In genomic region chr16:37788367-37789014, GRCm38 (mm10) we compare ENCODE assay signal across 7 mouse cellular contexts. TPM values are rescaled to one million over a fixed set of nuclear protein-coding genes. Genes with fewer than 3 reads are reported as not detected.
DNase-seq lines count a peak whose midpoint lies in the region; ATAC-seq lines count a peak whose summit lies in the region.

No protein-coding gene starts in this region.

- H3K27ac ChIP-seq in brown adipose tissue, adult 24 weeks (replicated peaks; ENCODE audit: low read depth, low read length), result peak overlapping the region; percentile 62
- H3K27ac ChIP-seq in intestine, embryonic 14.5 days (ENCODE audit: low read depth), result peak overlapping the region; percentile 88
- H3K27ac ChIP-seq in liver, embryonic 11.5 days (ENCODE audit: low read depth, low read length), result peak overlapping the region; percentile 72
- H3K27ac ChIP-seq in neural tube, embryonic 11.5 days (ENCODE audit: low read depth, low read length), result peak overlapping the region; percentile 58; the same call in 1 of the 2 replicates

- H3K9ac ChIP-seq in intestine, embryonic 14.5 days (ENCODE audit: low read length), result peak overlapping the region; percentile 29; the same call in 1 of the 2 replicates
- H3K9ac ChIP-seq in liver, embryonic 11.5 days (ENCODE audit: low read depth, low read length), result no peak overlapping the region
- peak overlapping the region; percentile 12 for H3K9ac ChIP-seq in neural tube, embryonic 11.5 days (ENCODE audit: low read length)

- H3K9me3 ChIP-seq in intestine, embryonic 14.5 days (ENCODE audit: control insufficient read depth, low read length), result no peaks in the 10 kb centered on the region
- H3K9me3 ChIP-seq in liver, embryonic 11.5 days (ENCODE audit: control insufficient read depth, low read length), result no peaks in the 10 kb centered on the region
- no peaks in the 10 kb centered on the region for H3K9me3 ChIP-seq in neural tube, embryonic 11.5 days (ENCODE audit: control insufficient read depth, low read length)

- H3K4me3 ChIP-seq in brown adipose tissue, adult 24 weeks (ENCODE audit: insufficient read depth, low read depth, low read length), result no peak overlapping the region
- H3K4me3 ChIP-seq in intestine, embryonic 14.5 days (ENCODE audit: low read depth, low read length), result no peak overlapping the region
- H3K4me3 ChIP-seq in liver, embryonic 11.5 days (ENCODE audit: low read depth, low read length), result no peak overlapping the region
- H3K4me3 ChIP-seq in neural tube, embryonic 11.5 days (ENCODE audit: low read depth, low read length), result no peak overlapping the region

- H3K27me3 ChIP-seq in intestine, embryonic 14.5 days (replicated peaks; ENCODE audit: control insufficient read depth, insufficient read depth, low read length), result no peaks in the 10 kb centered on the region
- no peaks in the 10 kb centered on the region for H3K27me3 ChIP-seq in liver, embryonic 11.5 days (replicated peaks; ENCODE audit: control insufficient read depth, insufficient read depth, low read length)
- H3K27me3 ChIP-seq in neural tube, embryonic 11.5 days (ENCODE audit: control insufficient read depth, insufficient read depth, low read length), result no peaks in the 10 kb centered on the region

- H3K4me1 ChIP-seq in brown adipose tissue, adult 24 weeks (ENCODE audit: control insufficient read depth, insufficient read depth, insufficient read length, low read length), result peaks cover 6% of the 10 kb centered on the region; the same call in 1 of the 2 replicates
- peaks cover 31% of the 10 kb centered on the region for H3K4me1 ChIP-seq in intestine, embryonic 14.5 days (replicated peaks; ENCODE audit: control insufficient read depth, insufficient read depth, low read length)
- H3K4me1 ChIP-seq in liver, embryonic 11.5 days (replicated peaks; ENCODE audit: control insufficient read depth, insufficient read depth, low read length), result peaks cover 19% of the 10 kb centered on the region
- H3K4me1 ChIP-seq in neural tube, embryonic 11.5 days (ENCODE audit: control insufficient read depth, insufficient read depth, low read length), result peaks cover 17% of the 10 kb centered on the region

- H3K4me2 ChIP-seq in intestine, embryonic 14.5 days (ENCODE audit: low read length), result peak overlapping the region; percentile 25; the same call in 1 of the 2 replicates
- 0 out of 2 replicates have a peak overlapping the region, but pooled peaks have one; percentile 7 for H3K4me2 ChIP-seq in liver, embryonic 11.5 days
- 0 out of 2 replicates have a peak overlapping the region, but pooled peaks have one; percentile 4 for H3K4me2 ChIP-seq in neural tube, embryonic 11.5 days (ENCODE audit: low read depth)

- 12% methylated on average over 12 of the region's 12 CpGs for WGBS in intestine, embryonic 14.5 days
- WGBS in liver, embryonic 11.5 days, result 45% methylated on average over 12 of the region's 12 CpGs
- 26% methylated on average over 12 of the region's 12 CpGs for WGBS in neural tube, embryonic 11.5 days

- peak; percentile 94 for ATAC-seq in intestine, embryonic 14.5 days (replicated peaks; ENCODE audit: low FRiP score, low TSS enrichment, low read depth)
- ATAC-seq in liver, embryonic 11.5 days (replicated peaks; ENCODE audit: low FRiP score), result peak; percentile 58
- ATAC-seq in neural tube, embryonic 11.5 days (ENCODE audit: insufficient read depth, low FRiP score, low TSS enrichment), result peak; percentile 79
- ATAC-seq in granulocyte monocyte progenitor cell, adult 5-6 weeks (replicated peaks; ENCODE audit: poor library complexity, severe bottlenecking), result no peak

- peaks cover 25% of the 10 kb centered on the region for H3K36me3 ChIP-seq in intestine, embryonic 14.5 days (ENCODE audit: control insufficient read depth, insufficient read depth, low read length)
- H3K36me3 ChIP-seq in liver, embryonic 11.5 days (ENCODE audit: control insufficient read depth, insufficient read depth, low read length), result no peaks in the 10 kb centered on the region
- H3K36me3 ChIP-seq in neural tube, embryonic 11.5 days (ENCODE audit: control insufficient read depth, insufficient read depth, low read length), result 0 out of 2 replicates have a peak, but pooled peaks cover 4% of the 10 kb centered on the region

- DNase-seq in R1 (ENCODE audit: low read depth, low spot score), result peak; percentile 85
- DNase-seq in gastrocnemius, postnatal 25 days, result peak; percentile 69
- DNase-seq in intestine, embryonic 14.5 days (ENCODE audit: low spot score), result peak; percentile 86
- DNase-seq in liver, embryonic 11.5 days (ENCODE audit: low spot score), result peak; percentile 48
- DNase-seq in neural tube, embryonic 11.5 days (ENCODE audit: low spot score), result peak; percentile 81

RNA-seq across cellular contexts. Expression of gene Fstl1, which starts 11.8 kb away (rescaled TPM):
- 26.5 and 46.9 TPM in 2 replicates for polyA plus RNA-seq in brown adipose tissue, adult 24 weeks (2012; ENCODE audit: insufficient read depth, insufficient read length, missing spikeins)
- 100 to 1,000 TPM in 1 of 2 experiments, 10 to 100 TPM in 1; 90.0 to 135 TPM for total RNA-seq in gastrocnemius, postnatal 25 days (2021)
- polyA plus RNA-seq in intestine, embryonic 14.5 days (2014; fragmentation: Nextera tagmentation; extraction: Ambion mirVana), result 307 and 342 TPM in 2 replicates
- 107 and 118 TPM in 2 replicates for polyA plus RNA-seq in liver, embryonic 11.5 days (2014; fragmentation: Nextera tagmentation; extraction: Ambion mirVana)
- polyA plus RNA-seq in neural tube, embryonic 11.5 days (2014; fragmentation: Nextera tagmentation; extraction: Ambion mirVana), result 204 and 214 TPM in 2 replicates
- total RNA-seq in granulocyte monocyte progenitor cell, adult 5-6 weeks (2014; fragmentation: Nextera tagmentation), result 2.7 TPM in 1 of 2 replicates, not detected in the other
- total RNA-seq in granulocyte monocyte progenitor cell, adult 5-6 weeks (2017), result 0.56 TPM in 1 of 2 replicates, not detected in the other
